Mouse (Mus musculus) heart, embryonic 16.5 days (tissue): ENCODE measurements at regions not wholly inside any gene's neighbourhood (a gene's known extent, or its start where the extent isn't known, plus 50 kb on each side); places are given as distances from the start of the nearest gene placed in this dataset.

Source experiments
- ATAC-seq: fragments of 200-750 bp; cut with Nextera tagmentation; replicated peaks from 2 replicates; pipeline ENCODE4 v1.8.0; 2017; ENCODE audit warnings: moderate number of reproducible peaks; ENCODE audit not compliant: insufficient read depth, low FRiP score; ENCODE audit errors: extremely low read depth
- H3K27ac ChIP-seq: fragments of 300-500 bp; sonication (generic); 2 replicates; pipeline ENCODE4 v1.5.1; 2014; ENCODE audit warnings: mild to moderate bottlenecking, low read length, control low read depth, moderate library complexity
- H3K27me3 ChIP-seq: fragments of 300-500 bp; sonication (generic); 2 replicates; pipeline ENCODE4 v1.6.1; 2014; ENCODE audit warnings: low read length, mixed read lengths; ENCODE audit not compliant: control insufficient read depth, insufficient read depth
- H3K36me3 ChIP-seq: fragments of 300-500 bp; sonication (generic); 2 replicates; pipeline ENCODE4 v1.6.1; 2014; ENCODE audit not compliant: control insufficient read depth, insufficient read depth
- H3K4me1 ChIP-seq: fragments of 300-500 bp; sonication (generic); 2 replicates; pipeline ENCODE4 v1.6.1; 2014; ENCODE audit warnings: low read length, mixed read lengths; ENCODE audit not compliant: control insufficient read depth, insufficient read depth
- H3K4me2 ChIP-seq: fragments of 300-500 bp; sonication (generic); 2 replicates; pipeline ENCODE4 v1.6.1; 2014; ENCODE audit warnings: low read depth, mild to moderate bottlenecking, control low read depth, low read length
- H3K4me3 ChIP-seq: fragments of 300-500 bp; sonication (generic); 2 replicates; pipeline ENCODE4 v1.5.1; 2014; ENCODE audit warnings: mild to moderate bottlenecking, control low read depth, low read length
- H3K9ac ChIP-seq: fragments of 300-500 bp; sonication (generic); 2 replicates; pipeline ENCODE4 v1.6.1; 2014; ENCODE audit warnings: low read length, control low read depth
- H3K9me3 ChIP-seq: fragments of 300-500 bp; sonication (generic); replicated peaks from 2 replicates; pipeline ENCODE4 v1.6.1; 2016; ENCODE audit warnings: low read length; ENCODE audit not compliant: control insufficient read depth
- WGBS: fragments of 180-500 bp; shearing (Covaris S2); extraction: QIAGEN DNeasy Blood & Tissue Kit; methylation state at CpG from one replicate; pipeline ENCODE4 v1.1.7; 2014; 5-methylcytosine and 5-hydroxymethylcytosine counted together

DNA sequence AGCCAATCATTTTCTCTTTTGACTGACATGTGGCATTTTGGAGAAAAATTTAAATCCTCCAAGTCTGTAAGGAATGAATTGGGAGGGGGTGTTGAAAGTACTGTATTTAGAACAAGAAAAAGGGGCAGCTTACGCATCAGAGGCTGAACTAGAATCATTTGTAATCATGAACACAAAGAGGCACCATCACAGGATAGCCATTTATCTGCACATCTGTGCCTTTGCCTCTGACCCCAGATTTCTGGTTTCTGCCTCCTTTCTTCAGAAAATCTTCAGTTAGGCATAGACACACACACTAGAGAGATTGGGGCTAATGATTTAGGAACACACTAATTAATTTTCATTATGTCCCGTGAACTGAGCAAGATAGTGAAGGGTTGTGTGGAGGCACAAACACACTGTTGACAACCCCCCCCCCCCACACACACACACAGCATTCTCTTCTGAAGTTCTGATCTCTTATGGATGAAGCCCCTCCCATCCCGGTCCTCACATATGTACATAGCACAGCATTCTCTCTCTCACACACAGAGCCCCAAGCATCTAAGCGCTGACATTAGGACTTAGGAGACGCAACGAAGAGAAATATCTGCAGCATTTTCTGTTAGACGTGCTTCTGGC, 229.9 kb downstream of the Gm765 start:
- Histone ChIP-seq H3K9ac (no peak overlapping the region), H3K9me3 (no peaks in the 10 kb centered on the region), H3K4me3 (no peak overlapping the region), H3K4me2 (no peak overlapping the region), H3K4me1 (peaks cover 5% of the 10 kb centered on the region), H3K27ac (no peak overlapping the region), H3K27me3 (no peaks in the 10 kb centered on the region), H3K36me3 (no peaks in the 10 kb centered on the region)
- WGBS, result 77% methylated on average over 7 of the region's 7 CpGs
- no peak for ATAC-seq

DNA sequence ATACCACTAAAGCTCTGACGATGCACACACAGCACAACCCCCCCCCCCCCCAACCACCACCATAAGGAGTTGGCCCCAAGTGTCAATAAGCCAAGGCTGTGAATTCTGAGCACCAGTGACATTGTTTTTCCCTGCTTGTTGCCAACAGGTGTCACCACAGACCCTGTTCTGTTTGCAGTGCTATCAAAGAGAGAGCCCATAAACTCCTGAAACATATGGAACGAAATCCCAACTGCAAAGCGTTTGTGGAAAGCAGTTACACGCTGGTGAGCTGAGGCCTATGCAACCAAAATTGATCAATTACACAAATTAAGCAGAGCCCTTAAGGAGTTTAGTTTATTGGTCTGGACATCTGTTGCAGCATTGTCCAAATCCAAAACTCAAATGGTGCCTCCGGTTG, 235.4 kb downstream of the Gm765 start:
- H3K27me3 ChIP-seq, result no peaks in the 10 kb centered on the region
- H3K36me3 ChIP-seq, result no peaks in the 10 kb centered on the region
- no peak for ATAC-seq
- H3K27ac ChIP-seq, result no peak overlapping the region
- peaks cover 3% of the 10 kb centered on the region for H3K4me1 ChIP-seq
- no peak overlapping the region for H3K9ac ChIP-seq
- WGBS, result 70% methylated on average over 5 of the region's 5 CpGs
- no peak overlapping the region for H3K4me2 ChIP-seq
- H3K4me3 ChIP-seq, result no peak overlapping the region
- H3K9me3 ChIP-seq, result no peaks in the 10 kb centered on the region

DNA sequence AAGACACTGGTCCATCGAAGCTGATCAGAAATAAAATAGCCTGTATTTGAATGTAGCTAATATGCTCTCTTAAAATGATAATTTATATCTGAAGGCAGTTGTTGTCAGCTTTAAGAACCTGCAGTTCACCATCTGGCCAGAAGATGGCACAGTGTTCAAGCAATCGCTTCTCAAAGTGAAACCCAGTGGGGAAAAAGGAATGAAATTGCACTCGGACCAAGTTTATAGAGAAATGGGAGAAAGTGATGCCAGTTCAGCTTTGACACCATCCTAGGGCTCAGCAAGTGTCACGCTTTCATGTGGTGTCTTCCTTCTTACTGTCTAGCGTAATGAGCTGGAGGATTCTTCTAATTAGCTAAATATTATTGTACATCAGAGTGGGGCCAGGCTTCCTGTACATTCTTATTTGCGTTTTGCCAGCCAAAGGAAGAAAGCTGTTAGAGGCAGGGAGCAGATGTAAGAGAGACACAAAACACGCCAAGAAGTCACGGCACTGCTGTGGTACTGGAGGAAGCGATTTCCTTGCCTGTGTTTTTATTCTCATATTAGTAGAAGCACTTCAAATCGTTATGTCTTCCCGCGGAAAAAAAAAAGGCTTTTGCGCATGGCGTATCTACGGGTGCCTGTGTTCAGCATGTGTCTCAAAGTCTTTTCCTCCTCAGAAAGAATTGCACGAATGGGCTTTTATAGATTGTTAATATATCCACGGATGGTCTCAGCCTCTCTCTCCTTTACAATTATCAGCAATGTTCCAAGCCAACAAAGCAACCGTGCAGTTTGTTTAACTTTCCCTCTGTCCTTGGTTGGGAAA, 237.1 kb downstream of the Gm765 start:
- H3K4me2 ChIP-seq, result peak overlapping the region; percentile 62
- peaks cover 3% of the 10 kb centered on the region for H3K4me1 ChIP-seq
- no peaks in the 10 kb centered on the region for H3K9me3 ChIP-seq
- no peaks in the 10 kb centered on the region for H3K36me3 ChIP-seq
- no peak for ATAC-seq
- H3K4me3 ChIP-seq, result peak overlapping the region; percentile 49
- no peak overlapping the region for H3K27ac ChIP-seq
- WGBS, result 40% methylated on average over 18 of the region's 18 CpGs
- H3K27me3 ChIP-seq, result no peaks in the 10 kb centered on the region
- H3K9ac ChIP-seq, result peak overlapping the region; percentile 32

DNA sequence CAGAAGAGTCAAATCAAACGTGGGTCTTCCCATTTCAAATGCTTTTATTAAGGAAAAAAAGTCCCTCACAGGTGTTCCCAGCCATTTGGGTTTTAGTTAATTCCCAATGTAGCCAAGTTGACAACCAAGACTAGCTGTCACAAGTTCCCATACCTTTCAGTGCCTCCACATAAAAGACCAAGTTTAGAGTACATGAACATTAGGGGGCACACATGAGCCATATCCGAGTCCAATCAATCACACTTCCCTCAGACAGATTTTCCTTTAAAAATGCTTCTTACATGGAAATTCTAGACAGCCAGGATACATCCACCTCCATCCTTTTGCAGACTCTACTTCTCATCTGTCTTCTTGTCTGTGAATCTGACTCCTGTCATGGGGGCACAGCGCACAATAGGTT, 238.1 kb downstream of the Gm765 start:
- Histone ChIP-seq H3K9ac (no peak overlapping the region), H3K9me3 (no peaks in the 10 kb centered on the region), H3K27ac (no peak overlapping the region), H3K4me3 (no peak overlapping the region), H3K36me3 (no peaks in the 10 kb centered on the region), H3K4me1 (peaks cover 3% of the 10 kb centered on the region), H3K27me3 (no peaks in the 10 kb centered on the region), H3K4me2 (no peak overlapping the region)
- no peak for ATAC-seq
- WGBS, result 47% methylated on average over 3 of the region's 3 CpGs

DNA sequence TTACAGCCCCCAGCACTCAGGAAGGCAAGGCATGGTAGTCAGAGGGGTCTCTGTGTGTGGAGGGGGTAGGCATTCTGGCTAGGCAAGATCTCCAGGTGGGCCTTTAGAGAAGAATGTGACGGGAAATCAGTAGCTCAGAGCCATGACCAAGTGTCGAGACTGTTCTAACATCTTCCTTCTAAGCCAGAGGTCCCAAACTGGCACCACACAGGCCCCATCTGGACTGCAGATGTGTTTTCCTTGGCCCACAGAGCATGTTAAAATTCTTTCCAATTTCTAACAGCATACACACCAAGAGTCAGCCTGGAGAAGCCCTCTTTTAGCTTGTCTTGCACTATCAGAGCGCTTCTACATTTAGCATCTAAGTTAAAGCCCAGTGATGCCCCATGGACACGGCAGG, 241.5 kb downstream of the Gm765 start:
- no peak for ATAC-seq
- Histone ChIP-seq H3K36me3 (no peaks in the 10 kb centered on the region), H3K4me3 (no peak overlapping the region), H3K9me3 (no peaks in the 10 kb centered on the region), H3K9ac (no peak overlapping the region), H3K4me2 (no peak overlapping the region), H3K4me1 (peaks cover 3% of the 10 kb centered on the region), H3K27ac (no peak overlapping the region), H3K27me3 (no peaks in the 10 kb centered on the region)
- 74% methylated on average over 4 of the region's 4 CpGs for WGBS

DNA sequence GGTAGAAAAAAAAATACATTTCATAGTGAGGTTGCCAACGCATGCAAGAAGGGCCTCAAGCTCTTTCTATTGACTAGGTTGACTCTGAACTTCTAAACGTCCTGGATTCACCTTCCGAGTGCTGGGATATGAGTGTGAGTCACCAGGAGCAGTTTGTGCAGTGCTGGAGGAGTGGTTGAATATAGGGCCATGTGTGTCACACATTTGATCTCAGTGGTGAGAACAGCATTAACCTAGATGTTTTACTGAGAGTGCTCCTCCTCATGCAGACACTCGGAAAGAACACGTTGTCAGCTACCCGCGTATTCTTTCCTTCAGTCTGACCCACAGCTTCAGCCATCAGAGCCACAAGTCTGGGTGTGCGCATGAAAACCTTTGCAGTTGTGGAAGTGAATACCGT, 243.4 kb downstream of the Gm765 start:
- Histone ChIP-seq H3K4me1 (peaks cover 4% of the 10 kb centered on the region; the same call in 1 of the 2 replicates), H3K9me3 (no peaks in the 10 kb centered on the region), H3K4me3 (no peak overlapping the region), H3K4me2 (no peak overlapping the region), H3K36me3 (no peaks in the 10 kb centered on the region), H3K9ac (no peak overlapping the region), H3K27me3 (no peaks in the 10 kb centered on the region), H3K27ac (no peak overlapping the region)
- WGBS, result 88% methylated on average over 9 of the region's 9 CpGs
- ATAC-seq, result no peak

DNA sequence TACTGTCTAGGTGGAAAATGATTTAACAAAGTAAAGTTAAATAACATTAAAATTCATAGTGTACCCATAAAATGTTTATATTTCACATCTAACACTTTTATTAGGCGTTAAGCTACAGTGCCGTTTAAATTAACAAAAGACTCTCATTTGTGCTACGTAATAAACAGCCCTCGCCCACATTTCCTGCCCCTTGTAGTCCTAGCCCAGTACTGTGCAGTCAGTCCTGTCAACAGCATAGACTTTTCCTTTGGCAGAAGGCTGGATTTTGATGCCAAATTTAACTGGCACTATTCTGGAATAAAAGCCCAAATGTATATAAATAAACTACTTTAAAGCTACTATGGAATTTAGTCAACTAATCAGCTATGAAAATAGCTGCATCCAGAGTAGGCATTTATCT, 247.3 kb downstream of the Gm765 start:
- 66% methylated on average over 4 of the region's 4 CpGs for WGBS
- Histone ChIP-seq H3K27me3 (no peaks in the 10 kb centered on the region), H3K9ac (no peak overlapping the region), H3K36me3 (no peaks in the 10 kb centered on the region), H3K4me2 (no peak overlapping the region), H3K4me1 (peaks cover 7% of the 10 kb centered on the region; the same call in 1 of the 2 replicates), H3K9me3 (no peaks in the 10 kb centered on the region), H3K4me3 (no peak overlapping the region), H3K27ac (no peak overlapping the region)
- no peak for ATAC-seq

DNA sequence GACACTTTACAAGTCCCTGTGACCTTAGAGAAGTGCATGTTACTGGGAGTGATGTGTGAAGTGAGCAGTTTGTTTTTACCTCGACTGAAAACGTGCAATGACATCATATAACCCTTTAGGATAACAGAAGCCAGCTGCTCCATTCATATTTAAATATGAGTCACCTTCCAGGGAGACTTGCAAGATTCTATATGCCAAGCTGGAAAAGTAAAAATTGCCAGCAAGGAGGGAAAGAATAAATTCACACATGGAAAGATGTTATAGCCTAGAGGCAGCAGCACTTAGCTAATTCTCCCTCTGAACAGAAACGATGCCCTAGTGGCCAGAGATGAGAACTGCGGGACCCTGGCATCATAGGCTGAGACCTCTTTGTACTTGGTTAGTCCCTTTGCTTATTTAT, 253.4 kb downstream of the Gm765 start:
- H3K9me3 ChIP-seq, result no peaks in the 10 kb centered on the region
- ATAC-seq, result no peak
- H3K9ac ChIP-seq, result no peak overlapping the region
- peaks cover 3% of the 10 kb centered on the region; the same call in 1 of the 2 replicates for H3K4me1 ChIP-seq
- H3K4me3 ChIP-seq, result no peak overlapping the region
- no peak overlapping the region for H3K4me2 ChIP-seq
- no peak overlapping the region for H3K27ac ChIP-seq
- H3K27me3 ChIP-seq, result no peaks in the 10 kb centered on the region
- no peaks in the 10 kb centered on the region for H3K36me3 ChIP-seq
- WGBS, result 43% methylated on average over 4 of the region's 4 CpGs

DNA sequence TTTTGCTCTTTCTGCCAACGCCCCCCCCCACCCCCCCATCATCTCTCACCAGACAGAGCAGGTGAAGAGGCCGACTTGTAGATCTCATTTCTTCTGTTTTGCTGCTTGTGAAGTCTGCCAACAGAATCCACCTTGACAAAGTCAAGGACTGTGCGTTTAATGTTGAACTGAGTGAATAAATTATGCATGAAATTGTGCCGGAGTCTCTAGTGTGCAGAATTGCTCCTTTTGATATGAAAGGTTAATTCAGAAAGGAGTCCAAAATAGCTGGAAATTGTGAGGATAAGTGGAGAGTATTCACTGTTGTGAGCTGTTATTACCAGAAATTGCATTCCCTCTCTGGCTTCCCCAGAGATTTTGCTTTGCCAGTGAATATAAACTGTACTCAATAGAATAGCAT, 262.5 kb downstream of the Gm765 start:
- Histone ChIP-seq H3K27ac (no peak overlapping the region), H3K9me3 (no peaks in the 10 kb centered on the region), H3K4me2 (no peak overlapping the region), H3K4me1 (no peaks in the 10 kb centered on the region), H3K36me3 (no peaks in the 10 kb centered on the region), H3K27me3 (no peaks in the 10 kb centered on the region), H3K4me3 (no peak overlapping the region), H3K9ac (no peak overlapping the region)
- 70% methylated on average over 4 of the region's 4 CpGs for WGBS
- no peak for ATAC-seq
